Mouse (Mus musculus) hematopoietic multipotent progenitor cell, adult 10-12 weeks (in vitro differentiated cells): ENCODE data around the gene Kif20b. TPM values are rescaled to one million over a fixed set of nuclear protein-coding genes. Genes with fewer than 3 reads are reported as not detected.

Source experiments
- polyA plus RNA-seq: library from polyadenylated mRNA; stranded (reverse); fragments of >175 nt; gene quantifications from 2 replicates; pipeline ENCODE4 v1.2.3, GENCODE M21; 2012; ENCODE audit warnings: low replicate concordance

Gene Kif20b
- 0.21 and 4.6 TPM in 2 replicates for polyA plus RNA-seq

GRCm38 (mm10) chr19:34921652-34922602, at the start of gene Kif20b:
TSS of gene Kif20b (plus strand) at chr19:34922361.

DNA sequence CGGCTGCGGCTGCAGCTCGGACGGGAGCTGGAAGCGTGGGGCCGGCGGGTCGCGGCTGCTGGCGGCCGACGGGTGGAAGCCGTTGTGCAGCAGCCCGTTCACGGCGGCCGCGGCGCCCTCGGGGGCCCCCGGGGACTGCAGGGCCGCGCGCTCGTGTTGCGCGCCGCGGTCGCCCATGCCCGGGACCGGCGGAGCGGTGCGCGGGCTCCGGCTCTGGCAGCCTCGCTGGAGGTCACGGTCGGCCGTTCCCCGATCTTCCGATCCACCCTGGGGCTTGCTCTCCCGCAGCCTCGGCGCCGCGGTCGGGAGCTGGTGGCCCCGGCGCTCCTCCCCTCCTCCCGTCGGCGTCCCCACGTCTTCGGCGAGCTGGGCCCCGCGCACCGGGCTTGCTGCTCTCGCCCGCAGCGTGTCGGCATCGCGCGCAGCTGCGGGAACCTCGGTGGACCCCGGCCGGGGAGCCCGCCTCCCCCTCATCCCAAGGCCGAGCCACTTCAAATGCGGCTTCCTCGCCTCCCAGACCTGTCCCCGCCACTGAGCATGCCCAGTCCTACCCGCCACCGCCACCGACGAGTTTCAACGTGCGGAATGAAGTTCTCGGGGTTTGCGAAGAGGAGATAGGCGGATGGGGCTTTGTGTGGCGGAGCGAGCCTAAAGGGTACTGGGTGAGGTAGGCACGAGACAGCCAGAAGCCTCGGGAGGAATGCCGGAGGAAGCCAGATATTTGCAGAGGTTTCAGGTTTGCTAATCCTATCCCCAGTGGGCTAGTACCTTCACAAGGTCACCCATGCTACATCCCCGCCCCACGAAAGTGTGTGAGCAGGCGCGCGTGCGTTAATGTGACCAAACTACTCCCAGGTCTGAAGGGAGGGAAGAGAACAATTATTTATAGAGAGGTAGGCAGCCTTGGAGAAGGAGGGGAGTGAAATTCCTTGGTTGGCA, 43.3 kb upstream of the Kif20b start, which contains the start of gene Pank1:
Gene Pank1 (minus strand): TSS at position 853 of the 939 bp plus-strand sequence.

Other genes starting within 250 kb of the Kif20b start
- gene Slc16a12, start 175.1 kb upstream of the Kif20b start, polyA plus RNA-seq = 0.02 TPM in 1 of 2 replicates, not detected in the other
- gene Pank1, start 42.9 kb upstream of the Kif20b start, polyA plus RNA-seq = 0.62 and 0.78 TPM in 2 replicates